Mouse (Mus musculus): ENCODE results near the gene Rbp3. TPM values are rescaled to one million over a fixed set of nuclear protein-coding genes. Genes with fewer than 3 reads are reported as not detected.

The Rbp3 gene
- polyA plus RNA-seq, 1 experiment, result 0.02 TPM

- TF ChIP-seq CTCF (IDR thresholded peaks at IDR 0.05; ENCODE audit: control insufficient read depth, insufficient read depth, insufficient replicate concordance, low read depth, low read length) (no peak), POLR2A (IDR thresholded peaks at IDR 0.05; ENCODE audit: control insufficient read depth, low read depth, low read length) (no peak)
- H3K4me1 ChIP-seq (ENCODE audit: control insufficient read depth, insufficient read depth, low read length), result no peaks in the 10 kb centered on the region
- no peaks in the 10 kb centered on the region for H3K36me3 ChIP-seq (ENCODE audit: control insufficient read depth, insufficient read depth, low read length)
- no peak overlapping the region for H3K4me3 ChIP-seq (ENCODE audit: control insufficient read depth, low read depth, low read length)
- no peak overlapping the region for H3K27ac ChIP-seq (ENCODE audit: control insufficient read depth, insufficient read depth, low read depth, low read length)
- no peaks in the 10 kb centered on the region for H3K27me3 ChIP-seq (ENCODE audit: control insufficient read depth, insufficient read depth, low read length)
Measured at GRCm38 (mm10) chr14:33997427-33997826, 43.6 kb downstream of the Rbp3 start.

- Histone ChIP-seq H3K27ac (ENCODE audit: control insufficient read depth, insufficient read depth, low read depth, low read length) (no peak overlapping the region), H3K4me1 (ENCODE audit: control insufficient read depth, insufficient read depth, low read length) (no peaks in the 10 kb centered on the region), H3K4me3 (ENCODE audit: control insufficient read depth, low read depth, low read length) (no peak overlapping the region), H3K36me3 (ENCODE audit: control insufficient read depth, insufficient read depth, low read length) (no peaks in the 10 kb centered on the region), H3K27me3 (ENCODE audit: control insufficient read depth, insufficient read depth, low read length) (no peaks in the 10 kb centered on the region)
- TF ChIP-seq CTCF (IDR thresholded peaks at IDR 0.05; ENCODE audit: control insufficient read depth, insufficient read depth, insufficient replicate concordance, low read depth, low read length) (no peak), POLR2A (IDR thresholded peaks at IDR 0.05; ENCODE audit: control insufficient read depth, low read depth, low read length) (no peak)
Measured at GRCm38 (mm10) chr14:34000076-34000475, 46.3 kb downstream of the Rbp3 start.

GRCm38 (mm10) chr14:34001445-34001844 is 47.6 kb downstream of the Rbp3 start:
- Histone ChIP-seq H3K36me3 (ENCODE audit: control insufficient read depth, insufficient read depth, low read length) (no peaks in the 10 kb centered on the region), H3K4me3 (ENCODE audit: control insufficient read depth, low read depth, low read length) (no peak overlapping the region), H3K27me3 (ENCODE audit: control insufficient read depth, insufficient read depth, low read length) (no peaks in the 10 kb centered on the region), H3K4me1 (ENCODE audit: control insufficient read depth, insufficient read depth, low read length) (no peaks in the 10 kb centered on the region), H3K27ac (ENCODE audit: control insufficient read depth, insufficient read depth, low read depth, low read length) (no peak overlapping the region)
- TF ChIP-seq POLR2A (IDR thresholded peaks at IDR 0.05; ENCODE audit: control insufficient read depth, low read depth, low read length), result no peak

GRCm38 (mm10) chr14:34002358-34002757 is 48.6 kb downstream of the Rbp3 start:
- no peaks in the 10 kb centered on the region for H3K27me3 ChIP-seq (ENCODE audit: control insufficient read depth, insufficient read depth, low read length)
- no peaks in the 10 kb centered on the region for H3K4me1 ChIP-seq (ENCODE audit: control insufficient read depth, insufficient read depth, low read length)
- no peak overlapping the region for H3K27ac ChIP-seq (ENCODE audit: control insufficient read depth, insufficient read depth, low read depth, low read length)
- no peak overlapping the region for H3K4me3 ChIP-seq (ENCODE audit: control insufficient read depth, low read depth, low read length)
- no peaks in the 10 kb centered on the region for H3K36me3 ChIP-seq (ENCODE audit: control insufficient read depth, insufficient read depth, low read length)
- no peak for TF ChIP-seq CTCF (IDR thresholded peaks at IDR 0.05; ENCODE audit: control insufficient read depth, insufficient read depth, insufficient replicate concordance, low read depth, low read length)
- TF ChIP-seq POLR2A (IDR thresholded peaks at IDR 0.05; ENCODE audit: control insufficient read depth, low read depth, low read length), result no peak

Other genes with a start within 250 kb of the Rbp3 start
- 0.26 and 1.3 TPM in 2 replicates for gene Gdf10, start 30.4 kb upstream of the Rbp3 start, polyA plus RNA-seq (2012; rRNA removed)
- not detected in 2 replicates for gene Gdf2, start 13.0 kb upstream of the Rbp3 start, polyA plus RNA-seq (2012; rRNA removed)
- gene Zfp488, start 24.8 kb downstream of the Rbp3 start, polyA plus RNA-seq (2012; rRNA removed), result 0.46 and 0.55 TPM in 2 replicates
- 27.0 and 30.6 TPM in 2 replicates for gene Gm30083, start 61.2 kb downstream of the Rbp3 start, polyA plus RNA-seq (2012; rRNA removed)
- 47.9 and 48.5 TPM in 2 replicates for gene Gm5460, start 62.8 kb downstream of the Rbp3 start, polyA plus RNA-seq (2012; rRNA removed)
- gene Antxrl, start 98.7 kb downstream of the Rbp3 start, polyA plus RNA-seq (2012; rRNA removed), result 194 and 204 TPM in 2 replicates
- 0.08 and 0.21 TPM in 2 replicates for gene Anxa8, start 132.0 kb downstream of the Rbp3 start, polyA plus RNA-seq (2012; rRNA removed)
- gene A630023A22Rik, start 148.8 kb downstream of the Rbp3 start, polyA plus RNA-seq (2012; rRNA removed), result 13.5 and 14.8 TPM in 2 replicates
- gene Npy4r, start 198.5 kb downstream of the Rbp3 start, polyA plus RNA-seq (2012; rRNA removed), result 0.05 and 0.06 TPM in 2 replicates
- 0.08 and 0.26 TPM in 2 replicates for gene Gprin2, start 247.7 kb downstream of the Rbp3 start, polyA plus RNA-seq (2012; rRNA removed)